Mouse (Mus musculus) midbrain, embryonic 11.5 days (tissue): ENCODE data around the gene Krtap12-1. TPM values are rescaled to one million over a fixed set of nuclear protein-coding genes. Genes with fewer than 3 reads are reported as not detected.
"Not testable (repeated sequence)": the region's sequence is repeated elsewhere in the genome, so short reads cannot be mapped to it uniquely, and the experiment has no call there.

ENCODE experiments used
- ATAC-seq: fragments of 200-750 bp; cut with Nextera tagmentation; 2 replicates; pipeline ENCODE4 v1.8.0; 2017; ENCODE audit warnings: moderate TSS enrichment, moderate library complexity; ENCODE audit not compliant: low FRiP score
- DNase-seq: peaks from one replicate; pipeline ENCODE4 v3.0.0; 2015; ENCODE audit warnings: low spot score; ENCODE audit errors: missing footprints
- H3K27ac ChIP-seq: fragments of 300-500 bp; sonication (generic); 2 replicates; pipeline ENCODE4 v1.5.1; 2014; ENCODE audit warnings: low read depth, low read length
- H3K27me3 ChIP-seq: fragments of 300-500 bp; sonication (generic); 2 replicates; pipeline ENCODE4 v1.6.1; 2014; ENCODE audit warnings: mild to moderate bottlenecking, low read length, moderate library complexity, mixed read lengths; ENCODE audit not compliant: control insufficient read depth, insufficient read depth
- H3K36me3 ChIP-seq: fragments of 300-500 bp; sonication (generic); 2 replicates; pipeline ENCODE4 v1.6.1; 2014; ENCODE audit warnings: mild to moderate bottlenecking, low read length, moderate library complexity, mixed read lengths; ENCODE audit not compliant: control insufficient read depth, insufficient read depth
- H3K4me1 ChIP-seq: fragments of 300-500 bp; sonication (generic); 2 replicates; pipeline ENCODE4 v1.6.1; 2014; ENCODE audit warnings: low read length; ENCODE audit not compliant: control insufficient read depth, insufficient read depth
- H3K4me2 ChIP-seq: fragments of 300-500 bp; sonication (generic); 2 replicates; pipeline ENCODE4 v1.6.1; 2014; ENCODE audit warnings: mild to moderate bottlenecking, moderate library complexity
- H3K4me3 ChIP-seq: fragments of 300-500 bp; sonication (generic); 2 replicates; pipeline ENCODE4 v1.5.1; 2014; ENCODE audit warnings: low read depth, low read length
- H3K9ac ChIP-seq: fragments of 300-500 bp; sonication (generic); 2 replicates; pipeline ENCODE4 v1.6.1; 2014; ENCODE audit warnings: low read length
- H3K9me3 ChIP-seq: fragments of 300-500 bp; sonication (generic); 2 replicates; pipeline ENCODE4 v1.6.1; 2016; ENCODE audit warnings: low read length; ENCODE audit not compliant: control insufficient read depth
- WGBS: fragments of 180-500 bp; shearing (Covaris S2); extraction: QIAGEN DNeasy Blood & Tissue Kit; methylation state at CpG from one replicate; pipeline ENCODE4 v1.1.7; 2014; 5-methylcytosine and 5-hydroxymethylcytosine counted together
- polyA plus RNA-seq: library from polyadenylated mRNA; unstranded; fragments of >200 nt; fragmentation: Nextera tagmentation; extraction: Ambion mirVana; gene quantifications from 2 replicates; pipeline ENCODE4 v1.2.1, GENCODE M21; 2014

Krtap12-1 gene
- polyA plus RNA-seq, 1 experiment from 2014 or later: not detected

GRCm38 (mm10) chr10:77759582-77759981 lies 39.2 kb downstream of the Krtap12-1 start, which contains the start of gene Gm3233:
Gm3233 (minus strand) TSS chr10:77759682.
- ATAC-seq, H3K4me3 ChIP-seq, H3K4me2 ChIP-seq, DNase-seq, H3K9ac ChIP-seq, H3K27ac ChIP-seq, H3K4me1 ChIP-seq, H3K36me3 ChIP-seq, H3K9me3 ChIP-seq, H3K27me3 ChIP-seq: not testable (repeated sequence)
- whole genome bisulfite sequencing: no CpG with 5 or more reads among the region's 1 CpGs

- no peaks in the 10 kb centered on the region for H3K9me3 ChIP-seq
- no peaks in the 10 kb centered on the region for H3K4me1 ChIP-seq
- no peak overlapping the region for H3K9ac ChIP-seq
- no peak overlapping the region for H3K4me3 ChIP-seq
- 74% methylated on average over 1 of the region's 1 CpGs for WGBS
- H3K36me3 ChIP-seq: no peaks in the 10 kb centered on the region
- no peak for ATAC-seq
- no peak overlapping the region for H3K4me2 ChIP-seq
- H3K27ac ChIP-seq: no peak overlapping the region
- H3K27me3 ChIP-seq: no peaks in the 10 kb centered on the region
- no peak for DNase-seq
Measured at GRCm38 (mm10) chr10:77769727-77770126, 49.3 kb downstream of the Krtap12-1 start.

Other genes starting within 250 kb of the Krtap12-1 start
- gene Fam207a, start 204.8 kb upstream of the Krtap12-1 start, polyA plus RNA-seq: 38.7 and 42.2 TPM in 2 replicates
- gene Itgb2, start 190.3 kb upstream of the Krtap12-1 start, polyA plus RNA-seq: 0.57 and 0.59 TPM in 2 replicates
- gene Pttg1ip, start 138.9 kb upstream of the Krtap12-1 start, polyA plus RNA-seq: 68.5 and 73.2 TPM in 2 replicates
- gene Sumo3, start 114.5 kb upstream of the Krtap12-1 start, polyA plus RNA-seq: 338 and 353 TPM in 2 replicates
- gene Gm49325, start 114.4 kb upstream of the Krtap12-1 start, polyA plus RNA-seq: 2.4 TPM in 1 of 2 replicates, not detected in the other
- 42.8 and 47.6 TPM in 2 replicates for gene Ube2g2, start 98.3 kb upstream of the Krtap12-1 start, polyA plus RNA-seq
- gene Tspear, start 34.0 kb upstream of the Krtap12-1 start, polyA plus RNA-seq: 0.72 and 1.2 TPM in 2 replicates
- not detected in 2 replicates for gene Gm19402, start 29.8 kb upstream of the Krtap12-1 start, polyA plus RNA-seq
- not detected in 2 replicates for gene Gm9508, start 23.4 kb upstream of the Krtap12-1 start, polyA plus RNA-seq
- gene Gm10272, start 14.0 kb upstream of the Krtap12-1 start, polyA plus RNA-seq: not detected in 2 replicates
- gene Gm10024, start 9.1 kb upstream of the Krtap12-1 start, polyA plus RNA-seq: not detected in 2 replicates
- not detected in 2 replicates for gene Gm10142, start 4.8 kb upstream of the Krtap12-1 start, polyA plus RNA-seq
- not detected in 2 replicates for gene Gm10100, start 5.9 kb downstream of the Krtap12-1 start, polyA plus RNA-seq
- not detected in 2 replicates for gene Gm18596, start 22.0 kb downstream of the Krtap12-1 start, polyA plus RNA-seq
- gene Gm9736, start 30.8 kb downstream of the Krtap12-1 start, polyA plus RNA-seq: not detected in 2 replicates
- not detected in 2 replicates for gene Gm3233, start 39.1 kb downstream of the Krtap12-1 start, polyA plus RNA-seq
- gene Gm3238, start 50.7 kb downstream of the Krtap12-1 start, polyA plus RNA-seq: not detected in 2 replicates
- gene Gm7138, start 56.3 kb downstream of the Krtap12-1 start, polyA plus RNA-seq: not detected in 2 replicates
- not detected in 2 replicates for gene Gm3250, start 61.9 kb downstream of the Krtap12-1 start, polyA plus RNA-seq
- gene Gm7137, start 67.6 kb downstream of the Krtap12-1 start, polyA plus RNA-seq: not detected in 2 replicates
- not detected in 2 replicates for gene Gm9639, start 74.5 kb downstream of the Krtap12-1 start, polyA plus RNA-seq
- gene Gm19668, start 78.5 kb downstream of the Krtap12-1 start, polyA plus RNA-seq: not detected in 2 replicates
- gene Gm9507, start 91.2 kb downstream of the Krtap12-1 start, polyA plus RNA-seq: not detected in 2 replicates
- gene Gm2696, start 94.1 kb downstream of the Krtap12-1 start, polyA plus RNA-seq: not detected in 2 replicates
- gene Krtap10-4, start 106.5 kb downstream of the Krtap12-1 start, polyA plus RNA-seq: not detected in 2 replicates
- not detected in 2 replicates for gene Krtap10-10, start 115.3 kb downstream of the Krtap12-1 start, polyA plus RNA-seq
- gene Gm36176, start 126.2 kb downstream of the Krtap12-1 start, polyA plus RNA-seq: not detected in 2 replicates
- gene Gm10318, start 132.3 kb downstream of the Krtap12-1 start, polyA plus RNA-seq: not detected in 2 replicates
- gene Gm3285, start 141.4 kb downstream of the Krtap12-1 start, polyA plus RNA-seq: not detected in 2 replicates
- gene Lrrc3, start 181.9 kb downstream of the Krtap12-1 start, polyA plus RNA-seq: 2.7 and 2.8 TPM in 2 replicates
- 0.75 and 1.5 TPM in 2 replicates for gene Trpm2, start 250.0 kb downstream of the Krtap12-1 start, polyA plus RNA-seq